Mouse (Mus musculus) left cerebral cortex, postnatal 25 days (tissue): ENCODE data around the gene Adgrd1. TPM values are rescaled to one million over a fixed set of nuclear protein-coding genes. Genes with fewer than 3 reads are reported as not detected.

Source experiments
- DNase-seq, 2 experiments: peaks; one replicate each; pipeline ENCODE4 v3.0.0; 2022; ENCODE audit warnings: low spot score in 2 of 2, mixed read lengths in 1 of 2
- intact Hi-C: fragments of 180-260 bp; cut with DNase I; formaldehyde crosslinking; loops from one replicate; pipeline ENCODE4 v1.15.1; 2025
- total RNA-seq, 2 experiments: library from RNA; stranded (reverse); gene quantifications; 2 replicates each; pipeline ENCODE4 v1.2.3; 2021

The Adgrd1 gene
- total RNA-seq, 2 experiments from 2014 or later, result 2.3 to 2.9 TPM

GRCm38 (mm10) chr5:129228171-129228570, 131.6 kb downstream of the Adgrd1 start:
- intact Hi-C loops, result no loop called here
- no peak for DNase-seq

GRCm38 (mm10) chr5:129233301-129233700, 136.8 kb downstream of the Adgrd1 start:
- intact Hi-C loops, result no loop called here
- DNase-seq, result no peak

GRCm38 (mm10) chr5:129233881-129234432, 137.4 kb downstream of the Adgrd1 start:
- intact Hi-C loops, result no loop called here
- DNase-seq, result no peak

GRCm38 (mm10) chr5:129236366-129236765, 139.8 kb downstream of the Adgrd1 start:
- intact Hi-C loops, result no loop called here
- DNase-seq, result no peak

GRCm38 (mm10) chr5:129241865-129242264, 145.3 kb downstream of the Adgrd1 start:
- no peak for DNase-seq
- intact Hi-C loops, result no loop called here

GRCm38 (mm10) chr5:129242265-129242664, 145.7 kb downstream of the Adgrd1 start:
- intact Hi-C loops, result no loop called here
- DNase-seq, result no peak

- intact Hi-C loops, result no loop called here
- DNase-seq, result no peak
These were observed 146.6 kb downstream of the Adgrd1 start for GRCm38 (mm10) chr5:129243120-129243519.

GRCm38 (mm10) chr5:129244392-129244791, 147.8 kb downstream of the Adgrd1 start:
- no peak for DNase-seq
- intact Hi-C loops, result no loop called here

- intact Hi-C loops, result no loop called here
- DNase-seq, result no peak
These were observed 152.5 kb downstream of the Adgrd1 start for GRCm38 (mm10) chr5:129249080-129249479.

Other genes starting within 250 kb of the Adgrd1 start
- 100 to 1,000 TPM; 137 to 150 TPM for gene Rimbp2, start 143.3 kb upstream of the Adgrd1 start, total RNA-seq
- gene Stx2, start 88.2 kb upstream of the Adgrd1 start, total RNA-seq, result 10 to 100 TPM; 17.7 to 27.1 TPM
- 100 to 1,000 TPM; 150 to 162 TPM for gene Ran, start 76.7 kb upstream of the Adgrd1 start, total RNA-seq